Mouse (Mus musculus): ENCODE measurements around the gene Pnpla5.
A peak's percentile ranks its signal among the peaks of the same experiment; 100 is the strongest.

The Pnpla5 gene

DNA sequence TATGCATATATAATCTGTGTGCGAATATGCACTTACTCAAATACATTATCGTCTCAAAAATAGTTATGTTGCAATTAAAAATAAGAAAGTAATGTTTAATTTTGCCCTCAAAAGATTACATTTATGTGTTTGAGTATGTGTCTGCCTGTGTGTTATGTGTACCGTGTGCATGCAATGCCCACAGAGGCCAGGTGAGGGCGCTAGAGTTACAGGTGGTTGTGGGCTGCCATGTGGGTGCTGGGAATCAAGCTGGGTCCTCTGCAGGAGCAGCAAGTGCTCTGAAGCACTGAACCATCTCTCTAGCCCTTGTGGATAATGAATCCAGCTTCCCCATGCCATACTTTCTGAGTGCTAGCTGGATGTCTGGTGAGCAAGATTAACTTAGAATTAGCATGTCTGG, 57.3 kb downstream of the Pnpla5 start:
- no peak for DNase-seq

DNA sequence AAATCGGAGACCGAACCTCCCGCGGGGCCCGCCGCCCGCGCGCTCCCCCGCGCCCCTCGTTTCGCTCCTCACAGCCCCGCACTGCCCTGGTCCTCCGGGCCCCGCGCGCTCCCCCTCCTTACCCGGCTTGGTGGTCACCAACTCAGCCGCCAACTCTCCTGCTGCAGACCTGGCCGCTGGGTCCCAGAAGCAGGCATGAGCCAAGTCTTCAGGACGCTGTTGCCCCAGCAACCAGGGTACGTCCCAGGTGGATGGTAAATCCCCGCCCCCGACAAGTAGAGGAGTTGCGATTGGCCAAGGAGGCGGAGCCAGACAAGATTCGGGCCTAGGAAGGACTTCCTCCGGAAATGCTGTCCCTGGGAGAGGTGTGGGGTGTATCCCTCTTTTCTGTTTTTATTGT, 57.8 kb downstream of the Pnpla5 start, which contains the start of gene Efcab6:
Gene Efcab6, minus strand, starts transcription at position 240 of the 400 bp plus-strand sequence.
- DNase-seq = peak; percentile 62 to 73
